Mouse (Mus musculus) limb, embryonic 11.5 days (tissue): ENCODE data around the gene Bmpr1b. TPM values are rescaled to one million over a fixed set of nuclear protein-coding genes. Genes with fewer than 3 reads are reported as not detected.

Source experiments
- ATAC-seq: fragments of 200-750 bp; cut with Nextera tagmentation; 2 replicates; pipeline ENCODE4 v1.8.0; 2017; ENCODE audit warnings: low read depth; ENCODE audit not compliant: insufficient number of reproducible peaks, low FRiP score, low TSS enrichment
- DNase-seq: peaks from one replicate; pipeline ENCODE4 v3.0.0-alpha.2; 2015; ENCODE audit warnings: low spot score
- H3K27ac ChIP-seq: fragments of 300-500 bp; sonication (generic); replicated peaks from 2 replicates; pipeline ENCODE4 v1.5.1; 2014; ENCODE audit warnings: low read depth, mild to moderate bottlenecking, low read length
- H3K27me3 ChIP-seq: fragments of 300-500 bp; sonication (generic); 2 replicates; pipeline ENCODE4 v1.6.1; 2014; ENCODE audit warnings: mild to moderate bottlenecking, low read length, mixed read lengths; ENCODE audit not compliant: control insufficient read depth, insufficient read depth
- H3K36me3 ChIP-seq: fragments of 300-500 bp; sonication (generic); 2 replicates; pipeline ENCODE4 v1.6.1; 2014; ENCODE audit warnings: mild to moderate bottlenecking, low read length, moderate library complexity, mixed read lengths; ENCODE audit not compliant: control insufficient read depth, insufficient read depth
- H3K4me1 ChIP-seq: fragments of 300-500 bp; sonication (generic); 2 replicates; pipeline ENCODE4 v1.6.1; 2014; ENCODE audit warnings: low read length, mixed read lengths; ENCODE audit not compliant: control insufficient read depth, insufficient read depth
- H3K4me2 ChIP-seq: fragments of 300-500 bp; sonication (generic); 2 replicates; pipeline ENCODE4 v1.6.1; 2014; ENCODE audit warnings: low read depth, mild to moderate bottlenecking, moderate library complexity; ENCODE audit not compliant: severe bottlenecking
- H3K4me3 ChIP-seq: fragments of 300-500 bp; sonication (generic); 2 replicates; pipeline ENCODE4 v1.5.1; 2014; ENCODE audit warnings: low read depth, low read length
- H3K9ac ChIP-seq: fragments of 300-500 bp; sonication (generic); 2 replicates; pipeline ENCODE4 v1.6.1; 2014; ENCODE audit warnings: mild to moderate bottlenecking, low read length
- H3K9me3 ChIP-seq: fragments of 300-500 bp; sonication (generic); 2 replicates; pipeline ENCODE4 v1.6.1; 2016; ENCODE audit warnings: low read length; ENCODE audit not compliant: control insufficient read depth
- WGBS: fragments of 180-500 bp; shearing (Covaris S2); extraction: QIAGEN DNeasy Blood & Tissue Kit; methylation state at CpG from one replicate; pipeline ENCODE4 v1.1.7; 2014; 5-methylcytosine and 5-hydroxymethylcytosine counted together
- polyA plus RNA-seq: library from polyadenylated mRNA; unstranded; fragments of >200 nt; fragmentation: Nextera tagmentation; extraction: Ambion mirVana; gene quantifications from 2 replicates; pipeline ENCODE4 v1.2.1, GENCODE M21; 2014

The Bmpr1b gene
- polyA plus RNA-seq, 1 experiment from 2014 or later, result 12.2 TPM

GRCm38 (mm10) chr3:141857123-141857522, 312.1 kb downstream of the Bmpr1b start:
- ATAC-seq, result no peak
- Histone ChIP-seq H3K27ac (no peak overlapping the region), H3K4me1 (no peaks in the 10 kb centered on the region), H3K9me3 (no peaks in the 10 kb centered on the region), H3K27me3 (no peaks in the 10 kb centered on the region), H3K4me3 (no peak overlapping the region), H3K9ac (no peak overlapping the region), H3K36me3 (no peaks in the 10 kb centered on the region; the same call in 1 of the 2 replicates), H3K4me2 (no peak overlapping the region)
- DNase-seq, result no peak
- 88% methylated on average over 8 of the region's 8 CpGs for WGBS

DNA sequence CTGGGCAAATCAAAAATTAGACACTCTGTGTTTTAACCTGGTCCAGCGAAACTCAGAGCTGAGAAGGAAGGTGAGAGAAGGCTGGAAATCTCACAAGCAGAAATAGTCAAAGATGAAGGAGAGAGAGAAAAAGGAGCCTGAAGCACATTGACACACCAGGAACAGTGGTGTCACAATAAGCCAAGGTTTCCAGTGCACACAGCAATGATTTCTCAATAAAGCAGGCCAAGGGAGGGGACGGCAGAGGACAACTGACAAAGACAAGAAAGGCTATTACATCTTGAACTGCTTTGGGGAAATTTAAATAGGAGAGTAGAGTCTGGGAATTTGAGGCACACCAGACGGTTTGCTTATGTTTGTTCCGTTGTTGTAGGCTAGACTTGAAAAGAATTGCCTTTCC, 314.9 kb downstream of the Bmpr1b start:
- ATAC-seq, result no peak
- Histone ChIP-seq H3K36me3 (no peaks in the 10 kb centered on the region; the same call in 1 of the 2 replicates), H3K9me3 (no peaks in the 10 kb centered on the region), H3K27me3 (no peaks in the 10 kb centered on the region), H3K27ac (no peak overlapping the region), H3K4me2 (no peak overlapping the region), H3K4me3 (no peak overlapping the region), H3K4me1 (no peaks in the 10 kb centered on the region), H3K9ac (no peak overlapping the region)
- WGBS, result 87% methylated on average over 4 of the region's 4 CpGs
- no peak for DNase-seq

GRCm38 (mm10) chr3:141850141-141850540, 319.1 kb downstream of the Bmpr1b start:
- H3K36me3 ChIP-seq, result no peaks in the 10 kb centered on the region; the same call in 1 of the 2 replicates
- no peaks in the 10 kb centered on the region for H3K4me1 ChIP-seq
- no peak overlapping the region for H3K9ac ChIP-seq
- 82% methylated on average over 7 of the region's 7 CpGs for WGBS
- H3K9me3 ChIP-seq, result no peaks in the 10 kb centered on the region
- H3K4me2 ChIP-seq, result no peak overlapping the region
- H3K4me3 ChIP-seq, result no peak overlapping the region
- ATAC-seq (no peak), DNase-seq (no peak)
- no peaks in the 10 kb centered on the region for H3K27me3 ChIP-seq
- no peak overlapping the region for H3K27ac ChIP-seq

DNA sequence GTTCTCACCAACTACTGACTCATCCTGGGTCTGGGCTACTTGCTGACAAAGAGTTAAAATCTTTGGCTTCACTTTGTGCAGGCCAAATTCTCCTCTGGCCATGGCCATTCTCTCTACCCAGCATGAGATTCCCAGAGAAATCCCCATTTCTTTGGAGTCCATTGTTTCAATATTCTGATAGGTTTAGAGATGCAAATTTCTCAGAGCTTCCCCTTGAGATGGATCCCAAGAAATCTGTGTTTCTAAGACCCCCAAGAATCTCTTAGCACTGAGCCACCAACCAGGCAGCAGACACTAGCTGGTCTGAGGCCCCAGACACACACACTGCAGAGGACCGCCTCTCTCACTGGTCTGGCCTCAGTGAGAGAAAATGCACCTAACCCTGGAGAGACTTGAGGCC, 320.0 kb downstream of the Bmpr1b start:
- ATAC-seq (no peak), DNase-seq (no peak)
- no peak overlapping the region for H3K4me3 ChIP-seq
- H3K9ac ChIP-seq, result no peak overlapping the region
- H3K4me2 ChIP-seq, result no peak overlapping the region
- no peak overlapping the region for H3K27ac ChIP-seq
- no peaks in the 10 kb centered on the region for H3K4me1 ChIP-seq
- H3K9me3 ChIP-seq, result no peaks in the 10 kb centered on the region
- H3K27me3 ChIP-seq, result no peaks in the 10 kb centered on the region
- WGBS, result 73% methylated on average over 1 of the region's 1 CpGs
- no peaks in the 10 kb centered on the region for H3K36me3 ChIP-seq

DNA sequence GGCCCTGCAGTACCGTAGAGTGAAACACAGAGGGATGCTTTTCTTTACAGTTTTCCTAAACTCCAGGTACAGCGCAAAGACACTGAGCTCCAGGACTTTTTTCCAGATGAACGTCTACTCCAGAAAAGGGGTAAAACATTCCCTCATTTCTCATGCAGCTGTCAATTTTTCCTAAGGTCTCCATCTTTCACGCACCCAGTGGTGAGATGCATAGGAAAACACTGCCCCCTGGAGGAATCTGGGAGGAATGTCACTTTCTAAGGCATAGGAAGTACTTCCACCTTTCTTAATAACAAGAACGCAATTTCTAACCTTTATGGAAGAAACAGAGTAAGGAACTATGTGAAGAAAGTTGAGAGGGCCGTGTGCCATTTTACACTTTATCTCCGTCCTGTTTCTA, 330.4 kb downstream of the Bmpr1b start:
- no peak for ATAC-seq
- Histone ChIP-seq H3K27me3 (no peaks in the 10 kb centered on the region), H3K9me3 (no peaks in the 10 kb centered on the region), H3K9ac (no peak overlapping the region), H3K4me2 (no peak overlapping the region), H3K4me3 (no peak overlapping the region), H3K36me3 (no peaks in the 10 kb centered on the region), H3K4me1 (no peaks in the 10 kb centered on the region), H3K27ac (no peak overlapping the region)
- DNase-seq, result peak; percentile 49
- 43% methylated on average over 7 of the region's 7 CpGs for WGBS

- Histone ChIP-seq H3K4me3 (no peak overlapping the region), H3K27me3 (no peaks in the 10 kb centered on the region), H3K4me2 (no peak overlapping the region), H3K9me3 (no peaks in the 10 kb centered on the region), H3K4me1 (no peaks in the 10 kb centered on the region), H3K27ac (no peak overlapping the region), H3K36me3 (no peaks in the 10 kb centered on the region), H3K9ac (no peak overlapping the region)
- ATAC-seq (peak; percentile 62; the same call in 1 of the 2 replicates), DNase-seq (peak; percentile 70)
- 29% methylated on average over 3 of the region's 3 CpGs for WGBS
Measured at GRCm38 (mm10) chr3:141831135-141831534, 338.1 kb downstream of the Bmpr1b start.

- H3K4me2 ChIP-seq, result no peak overlapping the region
- no peaks in the 10 kb centered on the region for H3K27me3 ChIP-seq
- WGBS, result 78% methylated on average over 5 of the region's 5 CpGs
- no peaks in the 10 kb centered on the region for H3K9me3 ChIP-seq
- H3K4me1 ChIP-seq, result no peaks in the 10 kb centered on the region
- H3K9ac ChIP-seq, result no peak overlapping the region
- H3K27ac ChIP-seq, result no peak overlapping the region
- DNase-seq, result no peak
- ATAC-seq, result no peak
- no peak overlapping the region for H3K4me3 ChIP-seq
- H3K36me3 ChIP-seq, result no peaks in the 10 kb centered on the region
Measured at GRCm38 (mm10) chr3:141828301-141828700, 340.9 kb downstream of the Bmpr1b start.

DNA sequence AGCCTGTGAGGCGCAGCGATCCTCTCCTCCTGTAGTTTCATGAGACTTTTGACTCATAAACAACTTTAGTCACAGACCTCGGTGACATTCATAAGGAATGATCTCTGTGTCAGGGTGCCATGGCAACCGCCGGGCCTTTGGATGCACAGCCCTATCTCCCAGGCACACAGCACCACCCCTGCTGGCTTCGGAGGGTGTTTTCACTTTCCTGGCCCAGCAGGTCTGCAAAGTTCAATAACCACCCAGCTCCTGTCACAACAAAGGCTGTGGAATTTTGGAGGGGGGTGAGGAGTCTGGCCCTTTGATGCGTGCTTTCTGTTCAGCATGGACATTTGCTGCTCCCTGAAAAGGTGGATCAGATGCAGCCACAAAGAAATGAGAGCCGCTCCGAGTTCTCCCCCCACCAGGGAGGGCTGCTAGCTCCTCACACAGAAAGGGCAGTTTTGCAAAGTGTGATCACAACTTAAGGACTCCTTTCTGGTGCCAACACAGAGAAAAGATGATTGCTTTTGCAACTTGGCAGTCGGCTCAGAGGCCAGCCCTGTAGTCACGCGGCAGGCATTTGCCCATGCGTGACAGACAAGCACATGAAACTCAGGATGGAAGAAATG, 349.8 kb downstream of the Bmpr1b start:
- no peaks in the 10 kb centered on the region for H3K4me1 ChIP-seq
- H3K4me3 ChIP-seq, result no peak overlapping the region
- H3K27me3 ChIP-seq, result no peaks in the 10 kb centered on the region
- no peak overlapping the region for H3K4me2 ChIP-seq
- H3K27ac ChIP-seq, result no peak overlapping the region
- H3K36me3 ChIP-seq, result no peaks in the 10 kb centered on the region
- WGBS, result 32% methylated on average over 13 of the region's 13 CpGs
- no peak overlapping the region for H3K9ac ChIP-seq
- no peak for ATAC-seq
- no peaks in the 10 kb centered on the region for H3K9me3 ChIP-seq
- no peak for DNase-seq
